Mouse (Mus musculus) liver, postnatal 0 days (tissue): ENCODE data around the gene Gm28051. TPM values are rescaled to one million over a fixed set of nuclear protein-coding genes. Genes with fewer than 3 reads are reported as not detected.
A peak's percentile ranks its signal among the peaks of the same experiment; 100 is the strongest.

Experiments
- ATAC-seq: fragments of 200-750 bp; cut with Nextera tagmentation; 2 replicates; pipeline ENCODE4 v1.8.0; 2017; ENCODE audit warnings: mild to moderate bottlenecking, moderate library complexity
- DNase-seq: peaks from one replicate; pipeline ENCODE4 v3.0.0-alpha.2; 2016
- H3K27ac ChIP-seq: fragments of 300-500 bp; sonication (generic); 2 replicates; pipeline ENCODE4 v1.5.1; 2014; ENCODE audit warnings: antibody characterized with exemption, moderate library complexity, mild to moderate bottlenecking, low read depth
- H3K27me3 ChIP-seq: fragments of 300-500 bp; sonication (generic); 2 replicates; pipeline ENCODE4 v1.6.1; 2014; ENCODE audit warnings: low read length, control low read depth, mixed read lengths; ENCODE audit not compliant: insufficient read depth
- H3K36me3 ChIP-seq: fragments of 300-500 bp; sonication (generic); replicated peaks from 2 replicates; pipeline ENCODE4 v1.6.1; 2014; ENCODE audit warnings: mild to moderate bottlenecking, control low read depth, low read length, moderate library complexity, mixed read lengths; ENCODE audit not compliant: insufficient read depth
- H3K4me1 ChIP-seq: fragments of 300-500 bp; sonication (generic); 2 replicates; pipeline ENCODE4 v1.6.1; 2014; ENCODE audit warnings: antibody characterized with exemption, mild to moderate bottlenecking, control low read depth; ENCODE audit not compliant: insufficient read depth
- H3K4me2 ChIP-seq: fragments of 300-500 bp; sonication (generic); 2 replicates; pipeline ENCODE4 v1.6.1; 2014; ENCODE audit warnings: low read depth, mild to moderate bottlenecking, low read length, moderate library complexity, mixed read lengths
- H3K4me3 ChIP-seq: fragments of 300-500 bp; sonication (generic); 2 replicates; pipeline ENCODE4 v1.5.1; 2014; ENCODE audit warnings: low read depth, low read length
- H3K9ac ChIP-seq: fragments of 300-500 bp; sonication (generic); replicated peaks from 2 replicates; pipeline ENCODE4 v1.6.1; 2014; ENCODE audit warnings: mild to moderate bottlenecking, moderate library complexity
- H3K9me3 ChIP-seq: fragments of 300-500 bp; sonication (generic); 2 replicates; pipeline ENCODE4 v1.6.1; 2016; ENCODE audit warnings: mild to moderate bottlenecking, control low read depth, low read length, mixed read lengths
- CTCF ChIP-seq: sonication (generic); IDR thresholded peaks from 2 replicates; pipeline ENCODE4 v1.5.1; 2016; ENCODE audit warnings: antibody characterized with exemption, low read depth
- EP300 ChIP-seq: IDR thresholded peaks from 2 replicates; pipeline ENCODE4 v1.6.1; 2016; ENCODE audit warnings: antibody characterized with exemption, low read depth, mild to moderate bottlenecking
- WGBS: fragments of 180-500 bp; shearing (Covaris S2); extraction: QIAGEN DNeasy Blood & Tissue Kit; methylation state at CpG from one replicate; pipeline ENCODE4 v1.1.7; 2014; ENCODE audit not compliant: insufficient replicate concordance; 5-methylcytosine and 5-hydroxymethylcytosine counted together
- polyA plus RNA-seq: library from polyadenylated mRNA; unstranded; fragments of >200 nt; fragmentation: Nextera tagmentation; extraction: Ambion mirVana; gene quantifications from 2 replicates; pipeline ENCODE4 v1.2.1, GENCODE M21; 2015

Gm28051 gene
- polyA plus RNA-seq, 1 experiment from 2014 or later = not detected

- 0 out of 2 replicates have a peak overlapping the region, but pooled peaks have one; percentile 21 for H3K9ac ChIP-seq
- DNase-seq = no peak
- WGBS = 64% methylated on average over 5 of the region's 7 CpGs
- H3K4me2 ChIP-seq = peak overlapping the region; percentile 52; the same call in 1 of the 2 replicates
- H3K4me3 ChIP-seq = no peak overlapping the region
- no peak for ATAC-seq
- H3K27ac ChIP-seq = peak overlapping the region; percentile 69
- no peaks in the 10 kb centered on the region; the same call in 1 of the 2 replicates for H3K36me3 ChIP-seq
- H3K27me3 ChIP-seq = no peaks in the 10 kb centered on the region
- no peak for TF ChIP-seq CTCF
- no peak for TF ChIP-seq EP300
- H3K9me3 ChIP-seq = no peaks in the 10 kb centered on the region
- H3K4me1 ChIP-seq = peaks cover 48% of the 10 kb centered on the region
These were observed 65.8 kb downstream of the Gm28051 start for GRCm38 (mm10) chr12:102691761-102692160.

GRCm38 (mm10) chr12:102691180-102691579, 66.4 kb downstream of the Gm28051 start:
- peaks cover 48% of the 10 kb centered on the region for H3K4me1 ChIP-seq
- H3K4me3 ChIP-seq = no peak overlapping the region
- DNase-seq (peak; percentile 41), ATAC-seq (peak; percentile 24; the same call in 1 of the 2 replicates)
- WGBS = 56% methylated on average over 11 of the region's 11 CpGs
- H3K27me3 ChIP-seq = no peaks in the 10 kb centered on the region
- TF ChIP-seq EP300 (no peak), CTCF (no peak)
- peak overlapping the region; percentile 52 for H3K4me2 ChIP-seq
- H3K36me3 ChIP-seq = no peaks in the 10 kb centered on the region; the same call in 1 of the 2 replicates
- no peaks in the 10 kb centered on the region for H3K9me3 ChIP-seq
- peak overlapping the region; percentile 54 for H3K9ac ChIP-seq
- peak overlapping the region; percentile 69 for H3K27ac ChIP-seq

GRCm38 (mm10) chr12:102689773-102690563, 67.6 kb downstream of the Gm28051 start:
- Histone ChIP-seq H3K36me3 (no peaks in the 10 kb centered on the region; the same call in 1 of the 2 replicates), H3K4me1 (peaks cover 45% of the 10 kb centered on the region), H3K27me3 (no peaks in the 10 kb centered on the region), H3K9me3 (no peaks in the 10 kb centered on the region), H3K27ac (peak overlapping the region; percentile 69; the same call in 1 of the 2 replicates), H3K4me3 (no peak overlapping the region), H3K4me2 (peak overlapping the region; percentile 18), H3K9ac (no peak overlapping the region)
- ATAC-seq = peak; percentile 62
- TF ChIP-seq CTCF (peak; percentile 16; the same call in 1 of the 2 replicates), EP300 (no peak)
- peak; percentile 47 for DNase-seq
- 57% methylated on average over 15 of the region's 15 CpGs for WGBS

GRCm38 (mm10) chr12:102686321-102686720, 71.2 kb downstream of the Gm28051 start:
- H3K4me3 ChIP-seq = no peak overlapping the region
- H3K9me3 ChIP-seq = no peaks in the 10 kb centered on the region
- no peak for DNase-seq
- TF ChIP-seq CTCF (no peak), EP300 (no peak)
- H3K4me1 ChIP-seq = peaks cover 37% of the 10 kb centered on the region
- H3K27ac ChIP-seq = no peak overlapping the region
- WGBS = 77% methylated on average over 5 of the region's 5 CpGs
- H3K9ac ChIP-seq = no peak overlapping the region
- H3K27me3 ChIP-seq = no peaks in the 10 kb centered on the region
- no peaks in the 10 kb centered on the region; the same call in 1 of the 2 replicates for H3K36me3 ChIP-seq
- H3K4me2 ChIP-seq = no peak overlapping the region
- no peak for ATAC-seq

GRCm38 (mm10) chr12:102685523-102685931, 72.0 kb downstream of the Gm28051 start:
- H3K36me3 ChIP-seq = no peaks in the 10 kb centered on the region; the same call in 1 of the 2 replicates
- H3K4me3 ChIP-seq = no peak overlapping the region
- no peaks in the 10 kb centered on the region for H3K27me3 ChIP-seq
- WGBS = 69% methylated on average over 9 of the region's 9 CpGs
- no peaks in the 10 kb centered on the region for H3K9me3 ChIP-seq
- H3K9ac ChIP-seq = no peak overlapping the region
- TF ChIP-seq CTCF = no peak
- no peak for TF ChIP-seq EP300
- no peak overlapping the region for H3K4me2 ChIP-seq
- H3K4me1 ChIP-seq = peaks cover 29% of the 10 kb centered on the region
- no peak for ATAC-seq
- no peak overlapping the region for H3K27ac ChIP-seq
- no peak for DNase-seq

- no peak for TF ChIP-seq EP300
- no peak for TF ChIP-seq CTCF
- H3K27ac ChIP-seq = no peak overlapping the region
- no peak overlapping the region for H3K9ac ChIP-seq
- no peaks in the 10 kb centered on the region for H3K9me3 ChIP-seq
- no peaks in the 10 kb centered on the region; the same call in 1 of the 2 replicates for H3K36me3 ChIP-seq
- ATAC-seq (peak; percentile 50), DNase-seq (no peak)
- 61% methylated on average over 3 of the region's 3 CpGs for WGBS
- no peak overlapping the region for H3K4me2 ChIP-seq
- peaks cover 23% of the 10 kb centered on the region for H3K4me1 ChIP-seq
- no peak overlapping the region for H3K4me3 ChIP-seq
- H3K27me3 ChIP-seq = no peaks in the 10 kb centered on the region
These were observed 72.7 kb downstream of the Gm28051 start for GRCm38 (mm10) chr12:102684720-102685386.
